Mouse (Mus musculus) 3T3-L1 (cell line): Measurements from ENCODE around the gene Vps72.
A peak's percentile ranks its signal among the peaks of the same experiment; 100 is the strongest.
"Not testable (repeated sequence)": the region's sequence is repeated elsewhere in the genome, so short reads cannot be mapped to it uniquely, and the experiment has no call there.

Source experiments
- DNase-seq: peaks from one replicate; pipeline ENCODE4 v3.0.0-alpha.2; 2015; ENCODE audit warnings: low read depth, low spot score

Gene Vps72

DNA sequence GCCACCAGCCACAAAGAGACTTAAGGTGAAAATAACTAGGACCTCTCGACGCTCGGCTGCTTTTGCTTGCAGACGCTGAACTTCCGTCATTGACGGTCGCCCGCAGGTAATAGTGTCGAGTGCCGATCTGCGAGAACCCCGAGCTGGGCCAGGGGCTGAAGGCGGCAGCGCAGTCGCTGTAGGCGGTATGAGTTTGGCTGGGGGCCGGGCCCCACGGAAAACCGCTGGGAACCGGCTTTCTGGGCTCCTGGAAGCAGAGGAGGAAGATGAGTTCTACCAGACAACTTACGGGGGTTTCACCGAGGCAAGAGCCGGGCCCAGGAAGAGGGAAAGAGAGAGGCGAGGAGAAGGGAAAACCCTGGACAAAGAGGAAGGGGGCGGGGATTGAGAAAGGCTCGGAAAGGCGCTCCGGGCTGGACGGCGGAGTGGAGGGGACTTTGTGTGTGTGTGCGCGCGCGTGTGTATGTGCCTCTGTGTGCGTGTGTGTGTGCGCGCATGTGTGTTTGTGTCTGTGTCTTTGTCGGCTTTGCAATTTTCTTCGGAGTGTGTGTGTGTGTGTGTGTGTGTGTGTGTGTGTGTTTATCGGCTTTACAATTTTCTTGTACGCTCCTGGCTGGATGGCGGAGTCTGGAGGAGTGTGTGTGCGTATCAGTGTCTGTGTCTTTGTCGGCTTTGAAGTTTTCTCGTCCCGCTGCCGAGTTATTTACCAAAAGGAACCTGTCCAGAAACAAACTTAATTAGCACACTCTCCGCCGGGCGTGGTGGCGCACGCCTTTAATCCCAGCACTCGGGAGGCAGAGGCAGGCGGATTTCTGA, at the start of gene Vps72:
TSS of gene Vps72 (plus strand) at position 112 of the 816 bp plus-strand sequence.
- peak; percentile 93 for DNase-seq

DNA sequence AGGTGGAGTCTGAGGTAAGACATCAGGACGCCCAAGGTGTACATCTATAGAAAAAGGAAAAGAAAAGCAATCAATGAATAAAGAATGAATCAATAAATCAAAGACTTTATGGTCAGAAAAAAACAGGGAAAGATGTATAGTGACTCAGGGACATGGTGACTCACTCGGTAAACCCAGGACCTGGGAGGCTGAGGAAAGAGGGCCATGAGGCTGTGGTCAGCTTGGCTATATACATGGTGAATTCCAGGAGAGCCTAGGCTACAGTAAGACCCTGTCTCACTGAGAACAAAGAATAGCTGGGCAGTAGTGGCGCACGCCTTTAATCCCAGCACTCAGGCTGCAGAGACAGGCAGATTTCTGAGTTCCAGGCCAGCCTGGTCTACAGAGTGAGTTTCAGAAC, 47.1 kb upstream of the Vps72 start:
- DNase-seq: peak; percentile 84

DNA sequence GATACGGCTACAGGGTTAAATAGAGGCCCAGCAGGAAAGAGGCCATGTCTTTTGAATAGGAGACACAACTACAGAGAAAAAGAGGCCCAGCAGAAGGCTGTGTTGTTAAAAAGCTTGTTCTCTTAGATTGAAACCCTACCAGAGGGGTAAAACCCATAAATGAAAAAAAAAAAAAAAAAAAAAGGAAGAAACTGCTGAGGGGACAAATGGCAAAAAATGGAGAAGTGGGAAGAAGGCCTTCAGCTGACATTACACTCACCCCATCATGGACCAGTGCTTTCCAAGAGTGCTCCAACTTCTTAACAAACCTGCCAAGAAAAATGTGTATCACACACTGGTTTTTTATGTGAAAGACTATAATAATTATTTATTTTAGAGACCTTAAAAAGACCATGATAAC, 45.3 kb upstream of the Vps72 start:
- no peak for DNase-seq

DNA sequence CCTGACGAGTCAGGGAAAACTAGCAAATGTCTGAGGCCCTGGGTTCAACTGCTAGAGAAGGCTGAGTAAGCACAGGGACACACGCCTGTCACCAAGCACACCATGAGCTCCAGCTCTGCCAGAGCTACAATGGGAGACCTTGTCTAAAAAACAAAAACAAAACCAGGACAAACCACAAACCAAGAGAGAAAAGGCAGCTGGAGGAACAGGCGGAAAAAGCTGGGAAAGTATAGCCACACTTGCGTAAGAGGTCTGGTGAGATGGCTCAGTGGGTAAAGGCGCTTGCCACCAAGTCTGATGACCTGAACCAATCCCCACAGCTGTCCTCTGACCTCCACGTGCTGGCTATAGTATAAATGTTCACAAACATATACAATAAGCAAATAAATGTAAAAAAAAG, 44.7 kb upstream of the Vps72 start:
- DNase-seq: peak; percentile 64

DNA sequence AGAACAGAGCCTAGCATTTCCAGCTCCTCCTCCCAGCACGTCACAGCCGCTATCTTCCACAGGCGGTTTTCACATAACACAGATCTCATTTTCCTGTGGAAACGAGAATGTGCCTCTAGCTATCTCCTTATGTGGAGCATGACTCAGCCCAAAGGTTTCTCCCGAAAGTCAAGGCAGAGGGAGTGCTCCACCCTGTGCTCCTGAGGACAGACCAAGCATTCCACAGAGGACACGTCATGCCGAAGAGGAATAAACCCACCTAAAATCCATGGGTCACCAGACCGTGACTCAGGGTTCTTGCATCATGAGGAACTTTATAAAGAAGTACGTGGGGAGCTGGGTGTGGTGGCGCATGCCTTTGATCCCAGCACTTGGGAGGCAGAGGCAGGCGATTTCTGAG, 44.3 kb upstream of the Vps72 start:
- peak; percentile 99 for DNase-seq

DNA sequence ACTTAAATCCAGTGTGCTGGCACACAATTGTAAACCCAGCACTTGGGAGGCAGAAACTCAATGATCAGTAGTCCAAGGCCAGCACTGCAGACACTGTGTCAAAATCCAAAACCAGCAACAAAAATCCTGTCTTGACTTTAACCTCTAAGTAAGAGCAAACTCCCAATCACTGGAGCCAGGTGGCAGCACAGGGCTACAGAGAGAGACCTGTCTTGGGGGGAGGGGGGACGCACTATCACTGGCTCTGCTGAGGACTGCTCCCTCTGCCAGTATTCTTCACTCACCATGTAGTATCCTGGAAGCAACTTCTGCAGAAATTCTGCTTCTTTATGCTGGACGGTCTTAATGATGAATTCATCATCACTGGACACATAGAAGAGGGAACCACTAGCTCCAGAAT, 39.2 kb upstream of the Vps72 start:
- no peak for DNase-seq

DNA sequence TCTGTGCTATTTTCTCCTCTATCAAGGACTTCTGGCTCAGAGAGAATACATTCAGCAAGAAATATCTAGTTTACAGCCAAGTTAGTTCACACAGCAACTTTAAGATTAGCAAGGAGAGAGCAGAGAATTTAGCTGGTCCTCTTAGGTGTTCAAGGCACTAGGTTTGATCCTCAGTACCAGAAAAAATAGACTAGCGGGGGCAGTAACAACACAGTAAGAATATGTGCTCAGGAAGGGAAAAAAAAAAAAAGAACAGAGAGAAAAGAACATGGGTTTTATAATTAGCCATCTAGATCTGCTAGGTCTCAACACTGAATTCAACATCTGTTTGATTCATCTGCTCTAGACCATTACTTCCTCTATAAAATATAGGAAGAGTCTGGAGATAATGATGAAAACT, 22.8 kb upstream of the Vps72 start:
- DNase-seq: no peak

DNA sequence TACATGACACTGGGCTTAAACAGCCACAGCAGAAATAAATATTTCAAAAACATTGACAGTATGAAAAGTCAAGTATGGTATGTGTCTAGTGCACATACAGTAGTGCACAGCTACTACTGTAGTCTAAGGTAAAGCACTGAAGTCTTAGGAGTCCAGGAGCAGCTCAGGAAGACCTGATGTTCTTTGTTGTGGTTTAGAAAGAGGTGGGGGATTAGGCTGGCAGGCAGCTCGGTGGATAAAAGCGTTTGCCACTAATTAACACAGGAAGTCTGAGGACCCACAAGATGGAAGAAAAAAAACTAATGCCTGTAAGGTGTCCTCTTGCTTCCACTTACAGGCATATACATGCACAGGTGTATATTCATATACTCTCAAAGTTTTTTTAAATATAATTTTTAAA, 10.0 kb upstream of the Vps72 start:
- no peak for DNase-seq

DNA sequence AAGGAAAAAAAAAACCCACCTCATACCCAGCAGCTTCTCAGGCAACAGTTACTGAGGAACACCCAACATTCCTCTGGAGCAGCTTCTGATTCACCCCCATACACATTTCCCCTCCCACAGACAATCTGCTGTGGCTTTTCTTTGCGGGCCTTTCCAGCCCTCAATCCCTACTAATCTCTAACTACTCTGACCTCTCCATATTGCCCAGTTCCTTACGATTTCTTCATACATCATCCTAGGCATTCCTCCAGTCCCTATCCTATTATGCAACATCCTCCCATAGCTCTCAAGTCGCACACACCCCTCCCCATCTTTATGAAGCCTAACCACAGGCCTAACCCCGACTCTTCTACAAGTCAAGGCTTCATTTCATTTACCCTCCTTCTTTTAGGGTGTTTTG, 5.7 kb upstream of the Vps72 start:
- peak; percentile 59 for DNase-seq

DNA sequence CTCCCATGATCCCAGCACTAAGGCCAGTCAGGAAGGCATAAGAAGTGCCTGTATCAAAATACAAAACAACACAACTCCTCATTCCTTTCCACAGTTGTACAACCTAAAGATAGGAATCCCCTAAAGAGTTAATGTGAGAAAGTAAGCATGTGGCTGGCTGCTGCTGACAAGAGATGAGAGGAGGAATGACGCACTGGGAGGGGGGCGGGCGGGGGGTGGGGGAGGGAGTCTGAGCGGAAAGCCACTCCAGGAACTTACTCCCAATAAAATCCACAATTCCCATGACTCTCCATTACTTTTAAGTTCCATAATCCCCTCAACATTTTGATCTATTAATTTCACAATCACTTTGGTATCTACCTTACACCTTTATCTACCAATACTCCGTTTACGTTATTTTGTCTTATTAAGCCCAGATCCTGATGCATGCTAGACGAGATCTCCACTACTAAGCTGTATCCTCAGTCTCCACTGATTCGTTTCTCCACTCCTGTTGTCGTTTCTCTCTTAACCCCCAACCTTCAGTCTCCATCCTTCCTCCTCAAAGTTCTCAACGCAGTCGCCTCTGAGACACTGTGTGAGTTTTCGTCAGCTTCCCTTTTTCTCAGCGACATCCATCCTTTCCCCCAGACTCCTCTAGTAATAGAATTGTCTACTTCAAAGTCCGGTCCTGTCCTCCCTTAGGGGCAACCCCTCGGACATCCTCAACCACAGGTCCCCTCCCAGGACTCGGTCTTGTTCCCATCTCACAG, 5.1 kb upstream of the Vps72 start:
- peak; percentile 65 for DNase-seq

DNA sequence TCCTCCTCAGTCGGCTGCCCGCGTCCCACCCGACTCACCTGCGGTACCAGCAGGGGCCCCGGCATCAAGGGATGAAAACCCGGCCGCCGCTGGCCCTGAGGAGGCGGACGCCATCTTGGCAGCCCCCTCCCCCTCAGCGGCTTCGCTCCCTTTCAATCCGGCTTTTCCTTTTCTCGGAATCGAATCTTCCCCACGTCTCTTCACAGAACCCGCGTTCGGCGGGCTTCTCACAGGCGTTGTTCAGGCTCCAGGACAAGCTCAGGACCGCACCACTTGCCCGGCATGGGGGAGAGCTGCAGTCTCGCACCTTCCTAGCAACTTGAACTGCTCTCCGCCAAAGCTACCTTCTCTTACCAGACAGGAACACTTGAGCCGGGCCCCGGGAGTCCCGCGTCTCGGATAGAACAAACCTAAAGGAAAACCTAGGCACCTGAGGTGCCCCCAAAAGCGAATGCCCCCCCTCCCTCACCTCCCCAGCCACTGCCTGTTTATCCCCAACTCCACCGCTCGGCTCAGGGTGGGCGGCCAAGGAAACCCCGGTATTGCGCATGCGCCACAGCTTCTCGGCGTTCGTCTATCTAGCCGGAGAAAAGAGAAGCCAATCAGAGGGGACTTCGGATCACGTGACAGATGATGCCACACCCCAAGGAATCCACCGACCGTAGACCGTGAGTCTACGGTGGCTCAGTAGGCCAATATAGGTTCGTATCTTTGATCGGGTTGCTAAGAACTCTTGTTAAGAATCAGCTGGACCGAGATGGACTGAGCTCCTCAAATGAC, 4.3 kb upstream of the Vps72 start, which contains the start of gene Pip5k1a:
TSS of gene Pip5k1a (minus strand) at position 593 of the 780 bp plus-strand sequence.
- peak; percentile 100 for DNase-seq

DNA sequence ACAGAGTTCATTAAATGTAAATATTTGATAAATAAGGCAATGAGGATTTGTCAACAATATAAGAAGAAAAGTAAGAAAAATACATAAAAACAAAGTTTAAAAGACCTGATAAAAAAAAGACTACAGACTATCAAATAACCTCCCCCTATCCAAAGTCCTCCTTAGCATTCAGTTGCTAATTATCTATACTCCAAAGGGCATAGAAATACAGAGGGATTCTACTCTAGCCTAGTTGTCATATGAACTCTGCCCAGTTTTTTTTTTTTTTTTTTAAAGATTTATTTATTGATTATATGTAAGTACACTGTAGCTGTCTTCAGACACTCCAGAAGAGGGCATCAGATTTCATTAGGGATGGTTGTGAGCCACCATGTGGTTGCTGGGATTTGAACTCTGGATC, 3.5 kb upstream of the Vps72 start:
- not testable (repeated sequence) for DNase-seq

DNA sequence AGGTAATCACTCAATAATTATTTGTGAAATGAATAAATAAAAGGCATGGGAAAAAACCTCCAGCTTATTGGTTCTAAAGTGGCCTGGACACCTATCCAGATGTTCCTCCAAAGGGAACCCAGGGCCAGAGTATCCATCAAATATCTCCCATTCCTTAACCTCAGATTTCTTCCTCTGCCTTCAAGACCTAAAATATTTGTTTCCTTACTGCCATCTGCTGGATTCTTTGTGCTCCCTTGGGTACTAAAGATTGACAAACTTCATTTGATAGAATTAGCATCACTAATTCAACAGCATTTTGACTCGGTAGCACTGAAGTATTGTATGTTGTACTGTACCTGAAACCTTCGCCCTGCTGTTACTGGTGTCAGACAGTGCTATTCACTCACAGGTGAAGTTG, 2.9 kb upstream of the Vps72 start:
- peak; percentile 67 for DNase-seq

DNA sequence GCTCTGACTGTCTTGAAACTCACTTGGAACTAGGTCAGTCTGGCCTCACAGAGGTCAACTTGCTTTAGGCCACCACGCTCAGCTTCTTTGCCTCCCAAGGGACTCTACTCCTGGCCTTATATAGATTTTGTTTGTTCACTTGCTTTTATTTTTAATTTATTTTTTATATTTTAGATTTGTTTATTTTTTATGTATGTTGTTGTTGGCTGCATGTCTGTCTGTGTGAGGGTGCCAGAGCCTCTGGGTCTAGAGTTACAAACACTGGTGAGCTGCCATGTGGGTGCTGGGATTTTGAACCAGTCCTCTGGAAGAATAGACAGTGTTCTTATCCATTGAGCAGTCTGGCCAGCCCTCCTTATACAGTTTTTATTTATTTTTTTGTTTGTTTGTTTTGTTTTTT, 1.9 kb downstream of the Vps72 start:
- DNase-seq: no peak

DNA sequence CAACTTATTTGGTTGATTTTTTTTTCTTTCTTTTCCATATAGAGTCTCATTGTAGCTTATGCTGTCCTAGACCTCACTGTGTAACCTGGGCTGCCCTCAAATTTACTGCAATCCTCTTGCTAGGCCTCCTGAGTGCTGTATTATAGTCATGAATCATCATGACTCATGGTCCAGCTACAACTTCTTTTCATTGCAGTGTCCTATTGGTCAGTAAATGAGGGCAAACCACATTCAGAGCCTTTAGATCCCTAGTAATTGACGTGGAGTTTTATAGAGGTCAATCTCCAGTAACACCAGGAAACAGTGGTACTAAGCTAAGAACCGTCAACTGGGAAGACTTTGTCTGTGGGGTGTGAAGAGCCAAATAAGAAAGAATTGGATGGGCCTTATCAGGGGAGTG, 6.9 kb downstream of the Vps72 start:
- peak; percentile 95 for DNase-seq

DNA sequence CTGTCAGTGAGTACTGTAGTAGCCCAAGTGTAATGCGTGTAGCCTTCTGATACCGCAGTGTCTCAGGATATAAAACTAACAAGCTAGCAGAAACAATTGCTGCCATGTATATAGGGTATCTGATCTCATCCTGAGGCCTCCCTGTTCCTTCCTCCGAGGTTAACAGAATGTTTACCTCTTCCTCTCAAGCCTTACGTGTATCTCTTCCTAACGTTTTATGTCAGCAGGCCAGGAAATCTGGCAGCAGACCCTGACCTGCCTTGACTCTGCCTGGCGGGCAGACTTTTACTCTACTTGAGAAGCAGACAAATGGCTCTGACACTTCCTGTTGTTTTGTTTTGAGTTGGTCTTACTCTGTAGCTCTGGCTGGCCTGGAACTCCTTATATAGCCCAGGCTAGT, 10.8 kb downstream of the Vps72 start:
- no peak for DNase-seq

DNA sequence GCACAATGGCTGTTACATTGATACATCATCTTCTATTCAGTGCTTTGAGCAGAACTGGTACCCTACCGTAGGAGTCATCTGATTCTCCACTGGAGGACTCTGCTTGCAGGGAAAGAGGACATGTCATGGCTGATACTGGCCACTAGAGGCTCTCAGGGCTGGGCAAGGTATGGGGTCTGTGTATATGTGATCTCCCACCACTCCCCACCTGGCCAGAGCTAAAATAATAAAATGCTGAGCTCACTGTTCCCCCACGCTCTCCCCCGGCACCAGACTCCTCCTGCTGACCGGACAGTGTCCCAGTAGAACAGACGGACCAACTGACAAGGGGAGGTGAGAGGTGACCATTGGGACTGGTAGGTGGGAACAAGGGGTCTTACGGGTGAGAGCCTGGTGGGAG, 13.4 kb downstream of the Vps72 start, which contains the start of gene Tmod4:
TSS of gene Tmod4 (plus strand) at position 231 of the 400 bp plus-strand sequence.
- DNase-seq: no peak

DNA sequence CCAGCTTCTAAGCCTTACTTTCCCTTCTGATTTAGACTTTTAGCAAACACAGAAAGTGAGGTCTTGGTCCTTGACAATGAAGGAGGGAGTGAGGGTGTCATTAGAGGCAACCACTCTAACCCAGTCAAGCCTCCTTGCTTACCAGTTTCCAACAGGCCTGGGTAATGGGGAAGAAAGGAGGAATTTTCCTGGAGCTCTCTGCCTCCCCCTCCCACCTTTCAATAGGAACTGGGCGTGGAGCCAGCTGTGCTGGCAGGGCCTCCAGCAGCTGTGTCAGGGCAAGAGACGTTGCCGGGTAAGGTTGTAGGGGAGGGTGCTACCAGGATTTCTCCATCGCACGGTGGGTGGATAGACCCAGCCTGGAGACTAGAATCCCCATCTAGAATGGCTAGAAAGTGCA, 14.2 kb downstream of the Vps72 start:
- no peak for DNase-seq

DNA sequence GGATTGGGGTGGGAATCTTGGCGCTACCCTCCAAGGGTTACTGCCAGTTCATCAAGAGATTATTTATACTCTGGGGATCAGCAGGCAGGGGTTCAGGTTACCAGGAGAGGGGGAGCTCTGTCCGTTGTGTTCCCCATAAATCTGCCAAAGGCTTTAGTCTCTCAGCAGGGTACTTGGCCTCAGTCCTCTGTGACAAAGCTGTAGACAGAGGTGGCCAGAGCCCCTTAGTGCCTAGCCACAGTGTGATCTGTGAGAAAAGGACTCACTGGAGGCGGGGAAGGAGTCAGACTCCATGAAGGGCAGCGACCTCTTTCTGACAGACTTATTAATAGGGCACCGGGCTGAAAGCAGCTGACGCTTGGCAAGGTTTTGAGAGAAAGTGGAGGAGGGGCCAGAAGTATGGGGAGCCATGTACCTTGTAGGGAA, 18.4 kb downstream of the Vps72 start:
- no peak for DNase-seq

DNA sequence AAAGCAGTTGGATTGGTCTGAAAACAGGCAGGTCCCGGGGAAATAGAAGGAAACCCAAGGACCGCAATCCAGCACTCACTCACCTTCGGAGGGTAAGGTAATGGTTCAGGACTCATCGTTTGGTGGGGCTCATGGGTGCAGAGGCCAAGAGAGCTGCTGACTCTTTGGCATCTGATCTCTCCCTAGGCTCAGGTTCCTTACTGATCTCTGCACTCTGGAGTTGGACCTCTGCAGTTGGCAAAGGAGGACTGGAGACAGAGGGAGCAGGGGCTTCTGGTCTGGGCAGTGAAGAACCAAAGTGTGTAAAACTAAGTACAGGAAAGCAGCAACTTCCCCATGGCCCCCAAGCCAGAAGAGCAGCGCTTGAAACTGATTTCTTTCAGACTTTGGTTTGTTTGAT, 19.3 kb downstream of the Vps72 start:
- DNase-seq: no peak

DNA sequence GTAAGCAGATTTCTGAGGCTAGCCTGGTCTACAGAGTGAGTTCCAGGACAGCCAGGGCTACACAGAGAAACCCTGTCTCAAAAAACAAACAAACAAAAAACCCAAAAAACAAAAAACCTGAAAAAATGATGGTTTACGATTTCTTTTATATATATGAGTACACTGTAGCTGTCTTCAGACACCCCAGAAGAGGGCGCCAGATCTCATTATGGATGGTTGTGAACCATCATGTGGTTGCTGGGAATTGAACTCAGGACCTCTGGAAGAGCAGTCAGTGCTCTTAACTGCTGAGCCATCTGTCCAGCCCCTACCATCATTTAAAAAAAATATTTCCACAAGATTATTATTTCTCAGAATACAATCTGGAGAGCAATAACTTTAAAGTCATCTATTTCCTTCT, 21.6 kb downstream of the Vps72 start:
- not testable (repeated sequence) for DNase-seq

DNA sequence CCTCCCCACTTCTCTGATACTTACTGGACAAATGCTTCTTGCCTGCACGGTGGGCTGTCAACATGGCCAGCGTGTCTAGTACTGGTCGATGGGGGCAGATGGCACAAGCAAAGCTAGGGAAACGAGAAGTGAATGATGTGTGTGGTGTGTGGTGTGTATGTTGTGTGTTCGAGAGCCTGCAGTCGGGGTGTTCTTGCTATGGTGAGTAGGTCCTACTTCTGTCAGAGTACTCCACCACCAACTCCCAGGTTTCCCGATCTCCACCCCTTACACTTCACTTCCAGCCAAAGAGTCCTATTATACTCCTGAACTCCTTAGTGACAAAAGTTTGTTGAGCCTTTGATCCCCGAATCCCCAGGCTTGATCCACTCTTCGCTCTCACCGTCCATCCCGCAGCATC, 22.4 kb downstream of the Vps72 start:
- DNase-seq: no peak
